Mouse (Mus musculus) brain, embryonic 14.5 days (tissue): ENCODE data around the gene Fitm1.
A peak's percentile ranks its signal among the peaks of the same experiment; 100 is the strongest.

ENCODE experiments used
- CTCF ChIP-seq: fragments of 200-500 bp; IDR thresholded peaks from 2 replicates; pipeline ENCODE4 v1.5.1; 2012; ENCODE audit warnings: inconsistent platforms, mild to moderate bottlenecking, moderate library complexity, borderline replicate concordance; ENCODE audit not compliant: insufficient read depth, insufficient read length; ENCODE audit errors: extremely low read depth
- POLR2A ChIP-seq: fragments of 200-500 bp; IDR thresholded peaks from 2 replicates; pipeline ENCODE4 v1.6.1; 2012; ENCODE audit warnings: mild to moderate bottlenecking, inconsistent platforms, borderline replicate concordance; ENCODE audit not compliant: poor library complexity, insufficient read depth, insufficient read length, severe bottlenecking; ENCODE audit errors: extremely low read depth

DNA sequence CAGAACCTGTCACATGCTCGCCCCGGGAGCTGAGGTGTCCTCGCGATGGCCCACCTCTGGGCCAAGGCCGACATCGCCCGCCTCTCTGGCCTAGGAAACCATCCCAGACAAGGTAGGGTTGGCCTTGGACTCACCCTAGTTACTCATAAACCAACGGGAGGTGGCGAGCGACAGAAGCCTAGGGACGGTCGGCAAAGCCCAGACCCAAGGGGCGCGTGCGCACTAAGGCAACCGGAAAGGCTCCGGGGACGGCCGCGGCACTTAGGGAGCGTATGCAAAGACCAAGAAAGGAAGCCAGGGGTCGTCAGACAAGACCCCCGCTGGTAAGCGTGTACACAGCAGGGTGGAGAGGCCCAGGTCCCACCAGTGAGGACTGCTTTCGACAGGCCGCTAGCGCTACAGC, 15.6 kb upstream of the Fitm1 start, which contains the start of gene Dcaf11:
- TF ChIP-seq POLR2A = peak; percentile 39; the same call in 1 of the 2 replicates
- TF ChIP-seq CTCF = 0 out of 2 replicates have a peak, but pooled peaks have one; percentile 0
